Mouse (Mus musculus) lung, postnatal 10 days (tissue): ENCODE results near the gene Kif13a.
A peak's percentile ranks its signal among the peaks of the same experiment; 100 is the strongest.

Experiments used
- DNase-seq: peaks from one replicate; pipeline ENCODE4 v3.0.0; 2021

Gene Kif13a

DNA sequence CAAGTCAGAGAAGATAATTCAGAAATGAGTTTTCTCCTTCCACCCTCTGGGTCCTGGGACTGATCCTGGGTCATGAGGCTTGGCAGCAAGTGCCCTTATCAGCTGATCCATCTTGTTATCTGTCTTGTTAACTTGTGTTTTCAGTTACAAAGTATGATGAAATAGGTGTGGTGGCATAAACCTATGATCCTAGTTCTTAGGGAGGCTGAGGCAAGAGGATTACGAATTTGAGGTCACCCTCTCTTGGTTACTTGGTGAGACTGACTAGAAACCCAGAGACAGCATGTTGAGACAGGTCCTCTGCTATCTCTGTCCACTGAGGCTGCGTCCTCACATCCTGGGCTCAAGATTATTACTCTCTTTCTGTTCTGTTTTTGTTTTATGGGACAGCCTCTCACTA lies 164.3 kb downstream of the Kif13a start:
- DNase-seq, result no peak

DNA sequence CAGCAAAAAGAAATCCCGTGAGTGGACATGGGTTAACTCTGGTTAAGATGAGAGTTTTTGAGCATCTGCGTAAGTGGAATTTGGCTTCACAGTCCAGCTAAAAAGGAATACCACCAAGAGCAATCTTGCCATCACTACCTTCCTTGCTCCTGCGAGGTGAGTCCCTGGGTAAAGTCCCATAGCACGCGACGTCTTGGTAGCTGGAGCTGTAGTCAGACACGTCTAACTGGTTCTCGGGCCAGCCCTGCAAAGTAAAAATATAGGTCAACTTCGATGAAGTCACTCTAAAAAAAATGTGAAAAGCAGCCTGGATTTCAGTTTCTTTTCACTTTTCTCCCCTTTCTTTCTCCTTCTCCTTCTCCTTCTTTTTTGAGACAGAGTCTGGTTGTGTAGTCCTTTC lies 166.5 kb downstream of the Kif13a start:
- no peak for DNase-seq

DNA sequence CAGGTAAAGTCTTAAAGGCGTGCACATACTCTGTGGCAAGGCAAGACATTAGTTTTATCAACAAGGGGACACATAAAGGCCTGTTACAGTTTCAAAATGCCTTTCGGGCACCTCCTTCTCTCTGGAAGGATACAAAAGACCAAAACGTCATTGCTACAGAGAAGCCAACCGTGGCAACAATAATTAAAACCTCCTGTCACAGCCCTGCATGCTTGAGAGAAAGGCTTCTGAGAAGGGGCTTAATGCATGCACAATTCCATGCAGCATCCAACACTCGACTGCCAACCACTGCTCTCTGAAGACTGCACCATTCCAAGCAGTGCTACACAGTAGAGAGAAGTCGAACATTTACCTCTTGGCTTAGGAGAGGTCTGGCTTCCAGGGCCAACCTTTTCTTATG lies 168.7 kb downstream of the Kif13a start:
- no peak for DNase-seq

DNA sequence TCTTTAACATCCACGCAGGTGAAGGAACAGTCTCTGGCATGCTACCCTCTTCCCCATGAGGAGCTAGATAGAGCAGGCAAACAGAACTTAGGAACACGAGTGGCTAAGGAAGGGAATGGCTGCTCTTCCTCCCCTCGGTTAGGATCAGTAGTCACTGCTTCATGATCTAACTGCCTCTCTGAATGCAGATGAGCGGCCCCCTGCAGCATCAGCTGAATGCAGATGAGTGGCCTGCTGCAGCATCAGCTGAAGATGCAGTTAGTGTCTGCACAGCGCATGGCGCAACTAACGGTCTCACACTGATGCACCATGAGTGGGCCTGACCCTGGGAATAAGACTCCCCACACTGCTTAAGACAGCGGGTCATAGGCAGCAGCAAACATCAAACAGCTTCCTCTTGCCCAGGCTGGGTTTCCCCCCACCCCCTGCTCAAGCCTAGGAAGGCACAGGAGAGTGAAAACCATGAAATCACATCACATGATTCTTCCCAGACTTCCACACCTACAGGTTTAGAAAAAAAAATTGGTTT lies 170.3 kb downstream of the Kif13a start:
- DNase-seq, result no peak

DNA sequence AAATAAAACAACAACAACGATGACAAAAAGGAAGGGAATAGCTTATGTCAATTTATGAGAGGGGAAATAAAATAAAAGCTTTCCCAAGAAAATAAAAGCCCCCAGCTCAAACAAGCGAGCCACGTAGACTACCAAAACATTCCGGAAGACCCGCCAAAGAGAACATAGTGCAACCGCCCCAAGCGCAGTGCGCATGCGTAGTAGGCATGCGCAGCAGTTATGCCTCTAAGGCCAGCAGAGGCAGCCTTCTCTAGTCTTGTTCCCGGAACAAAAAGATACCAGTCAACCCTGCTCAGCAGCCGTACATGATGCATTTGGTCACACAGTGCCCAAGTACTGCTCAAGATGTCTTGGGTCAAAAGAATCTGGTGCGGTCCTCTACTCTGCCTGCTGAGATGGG lies 171.0 kb downstream of the Kif13a start:
- no peak for DNase-seq

DNA sequence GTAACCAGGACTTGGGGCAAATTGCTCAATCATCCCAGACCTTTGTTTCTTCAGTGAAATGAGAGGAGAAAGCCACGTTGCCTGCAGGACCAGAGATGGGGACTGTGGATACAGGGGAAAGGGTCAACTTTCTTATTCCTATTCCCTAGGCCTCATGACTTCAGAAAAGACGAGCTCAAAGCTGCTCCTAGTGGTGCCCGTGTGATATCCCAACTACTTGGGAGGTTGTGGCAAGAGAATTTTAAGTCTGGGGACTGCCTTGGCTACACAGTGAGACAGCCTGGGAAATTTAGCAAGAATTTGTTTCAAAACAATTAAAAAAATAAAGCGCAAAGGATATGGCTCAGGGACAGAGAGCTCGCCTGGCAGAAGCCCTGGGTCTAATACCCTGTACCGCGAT lies 171.7 kb downstream of the Kif13a start:
- no peak for DNase-seq

DNA sequence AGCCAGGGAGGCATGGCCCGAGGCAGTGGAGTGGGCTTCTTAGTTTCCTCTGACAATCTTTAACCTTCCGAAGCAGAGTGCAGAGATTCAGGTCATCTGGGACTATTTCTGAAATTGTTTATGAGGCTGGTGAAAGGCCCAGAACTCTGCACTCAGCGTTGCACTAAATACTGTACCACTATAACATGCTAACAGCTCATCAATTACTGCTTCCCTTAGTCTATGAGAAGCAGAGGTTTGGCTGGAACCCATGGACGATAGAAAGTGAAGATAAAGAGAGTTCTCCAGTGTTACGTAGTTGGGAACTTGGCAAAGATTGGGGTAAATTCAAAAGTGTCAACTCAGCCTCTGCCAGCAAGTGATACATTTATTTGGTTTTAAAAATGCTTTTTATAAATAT lies 176.4 kb downstream of the Kif13a start:
- DNase-seq, result no peak

DNA sequence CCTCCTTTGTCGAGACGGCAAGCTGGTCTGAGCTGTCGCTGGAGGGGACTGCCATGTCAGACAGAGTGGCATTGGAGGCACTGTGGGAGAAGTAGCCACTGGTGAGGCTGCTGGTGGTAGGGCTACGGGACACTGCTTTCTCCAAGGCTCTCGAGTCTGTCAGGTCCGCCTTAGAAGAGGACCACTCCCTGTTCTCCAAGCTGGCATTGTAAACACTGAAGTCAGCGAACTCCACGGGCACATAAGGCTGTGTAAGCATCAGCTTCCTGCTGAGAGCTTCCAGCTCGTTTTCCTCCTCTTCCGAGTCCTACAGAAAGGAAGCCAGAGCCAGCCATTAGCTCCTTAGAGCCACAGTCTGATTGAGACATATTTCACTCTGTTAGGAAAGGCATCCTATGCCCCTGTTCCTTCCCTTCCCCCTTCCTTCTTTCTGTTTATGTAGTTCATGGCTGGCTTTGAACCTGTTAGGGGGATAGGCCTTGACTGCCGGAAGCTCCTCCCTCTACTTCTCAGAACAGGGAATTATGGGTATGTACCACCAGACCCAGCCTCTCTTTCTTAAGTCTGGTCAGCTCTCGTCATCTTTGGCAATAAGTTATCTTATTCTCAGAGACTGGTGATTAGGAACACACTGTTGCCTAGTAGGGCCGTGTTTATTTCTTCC lies 177.0 kb downstream of the Kif13a start:
- peak; percentile 69 for DNase-seq

DNA sequence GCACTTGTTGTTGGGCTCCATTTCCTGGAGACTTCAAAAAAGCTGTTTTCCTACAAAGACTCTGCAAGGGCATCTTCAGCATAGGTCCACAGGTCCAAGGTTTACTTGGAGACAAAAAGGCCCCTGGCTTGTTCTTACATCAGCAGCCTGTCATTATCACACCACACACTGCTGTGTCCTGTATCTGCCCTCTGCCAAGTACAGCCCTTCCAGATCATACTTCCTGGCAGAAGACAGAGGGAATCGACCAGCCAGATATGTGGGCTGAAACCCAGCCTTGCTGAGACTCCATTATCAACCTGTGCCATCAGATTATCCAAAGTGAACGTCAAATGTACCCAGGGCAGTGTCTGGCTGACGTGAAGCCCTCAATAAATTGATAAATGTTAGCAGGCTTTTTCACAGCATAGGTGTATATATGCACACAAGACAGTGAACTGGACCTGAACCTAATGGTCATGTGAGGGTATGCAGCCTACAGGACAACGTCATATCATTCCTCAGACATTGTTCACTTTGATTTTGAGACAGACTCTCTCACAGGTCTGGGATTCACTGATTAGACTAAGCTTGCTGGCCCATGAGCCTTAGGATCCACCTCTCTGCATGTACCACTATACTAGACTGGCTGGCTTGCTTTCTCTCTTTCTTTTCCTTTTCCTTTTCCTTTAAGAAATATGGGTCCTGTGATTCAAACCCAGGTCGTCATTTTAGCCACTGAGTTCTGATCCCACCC lies 181.4 kb downstream of the Kif13a start:
- no peak for DNase-seq

DNA sequence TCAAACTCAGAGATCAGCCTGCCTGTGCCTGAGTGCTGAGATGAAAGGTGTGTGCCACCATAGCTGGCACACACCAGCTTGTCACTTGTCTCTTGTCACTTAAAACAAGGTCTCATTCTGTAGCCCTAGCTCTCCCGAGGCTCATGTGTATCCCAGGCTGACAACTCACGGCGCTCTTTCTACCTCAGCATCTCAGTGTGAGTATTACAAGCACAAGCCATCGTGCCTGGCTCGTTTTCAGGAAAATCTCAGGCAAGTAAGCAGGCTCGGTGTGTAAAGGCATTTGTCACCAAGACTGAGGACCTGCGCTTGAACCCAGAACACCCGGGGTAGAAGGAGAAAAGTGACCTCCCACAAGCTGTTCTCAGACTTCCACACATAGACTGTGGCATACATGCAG lies 185.8 kb downstream of the Kif13a start:
- DNase-seq, result no peak

DNA sequence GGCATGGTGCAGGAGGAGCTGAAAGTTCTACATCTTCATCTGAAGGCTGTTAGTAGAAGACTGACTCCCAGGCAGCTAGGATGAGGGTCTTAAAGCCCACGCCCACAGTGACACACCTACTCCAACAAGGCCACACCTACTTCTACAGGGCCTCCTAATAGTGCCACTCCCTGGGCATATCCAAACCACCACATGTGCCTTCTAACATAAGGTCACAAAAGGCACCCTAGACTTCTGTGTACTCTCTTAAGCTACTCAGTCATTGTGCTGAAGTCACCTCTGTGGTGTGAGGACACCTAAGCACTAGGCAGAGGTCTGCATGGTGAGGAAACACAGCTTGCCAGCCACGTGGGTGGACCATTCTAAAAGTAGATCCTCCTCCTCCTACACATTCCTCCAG lies 187.3 kb downstream of the Kif13a start:
- no peak for DNase-seq

DNA sequence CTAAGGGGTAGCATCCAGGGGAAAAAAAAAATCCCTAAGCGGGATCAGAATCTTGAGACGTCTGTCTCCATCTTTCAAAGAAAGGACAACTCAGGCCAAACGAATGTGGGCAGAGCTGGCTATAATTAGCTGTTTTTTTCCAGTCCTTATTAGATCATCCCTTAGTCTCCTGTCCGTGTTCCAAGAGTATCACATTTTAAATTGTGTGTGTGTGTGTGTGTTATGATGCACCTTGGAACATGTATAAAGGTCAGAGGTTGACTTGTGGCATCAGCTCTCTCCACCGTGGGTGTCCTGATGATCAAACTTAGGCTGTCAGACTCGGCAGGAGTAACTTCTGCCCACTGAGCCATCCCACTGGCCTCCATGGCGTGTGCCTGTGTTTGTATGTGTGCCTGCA lies 190.2 kb downstream of the Kif13a start:
- DNase-seq, result no peak

DNA sequence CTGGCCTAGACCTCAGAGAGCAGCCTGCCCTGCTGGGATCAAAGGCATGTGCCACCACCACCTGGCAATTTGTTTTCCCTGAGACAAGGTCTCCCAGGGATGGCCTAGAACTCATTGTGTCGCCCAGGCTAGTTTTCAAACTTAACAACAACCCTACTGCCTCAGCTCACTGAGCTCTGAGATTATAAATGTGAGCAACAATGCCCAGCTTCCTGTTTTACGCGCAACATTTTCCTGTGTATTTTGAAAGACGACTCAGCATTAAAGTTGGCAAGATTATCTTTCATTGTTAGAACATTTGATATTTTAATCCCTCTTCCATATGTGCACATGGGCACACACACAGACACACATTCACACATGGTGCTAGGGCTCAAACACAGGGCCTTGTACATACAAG lies 192.2 kb downstream of the Kif13a start:
- DNase-seq, result no peak

DNA sequence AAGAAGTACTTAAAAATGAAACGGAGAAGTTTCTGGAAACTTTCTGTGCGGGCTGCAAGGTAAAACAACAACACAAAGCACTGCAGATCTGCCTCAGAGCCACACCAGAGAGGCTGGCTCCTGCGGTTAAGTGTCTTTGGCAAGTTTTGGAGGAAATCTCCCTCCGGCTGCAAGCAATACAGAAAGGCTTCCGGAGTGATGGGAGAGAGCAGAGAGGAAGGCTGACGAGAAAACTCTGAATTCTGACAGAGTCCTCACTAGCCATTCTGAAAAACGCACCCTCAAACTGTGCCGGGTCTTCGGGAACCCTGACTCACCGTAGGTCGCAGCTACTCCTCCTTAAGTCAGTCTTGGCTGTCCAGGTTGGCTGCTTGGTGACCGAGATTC lies 193.2 kb downstream of the Kif13a start:
- DNase-seq, result peak; percentile 27

DNA sequence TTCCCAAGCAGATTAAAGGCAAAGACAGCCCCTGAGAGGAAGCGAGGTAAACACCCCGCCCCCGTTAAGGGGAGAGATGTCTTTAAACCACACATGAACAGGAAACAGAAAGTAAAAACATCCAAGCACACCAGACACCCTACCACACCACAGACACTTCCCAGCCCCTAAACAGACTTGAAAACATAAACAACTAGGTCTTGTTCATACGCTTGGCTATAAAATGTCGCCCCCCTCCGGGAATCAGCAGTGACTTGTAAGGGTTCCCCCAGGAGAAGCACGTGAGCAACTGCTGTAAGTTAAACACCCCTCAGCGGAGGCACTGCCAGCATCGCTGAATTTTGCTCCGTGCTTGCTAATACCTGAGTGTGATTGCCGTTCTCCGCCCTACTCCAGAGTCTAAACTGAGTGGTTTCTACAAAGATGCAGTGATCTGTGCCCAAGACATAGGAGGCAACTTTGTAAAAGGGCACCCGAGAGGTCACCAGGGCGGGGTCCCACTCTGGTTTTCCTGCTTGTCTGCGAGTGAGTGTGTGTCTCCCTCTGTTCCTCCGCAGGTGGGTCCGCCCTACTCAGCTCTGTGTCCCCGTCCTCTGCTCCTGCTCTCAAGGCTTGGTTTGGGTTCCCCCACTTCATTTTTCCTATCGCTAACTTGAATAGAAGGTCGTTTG lies 193.7 kb downstream of the Kif13a start:
- peak; percentile 76 for DNase-seq

DNA sequence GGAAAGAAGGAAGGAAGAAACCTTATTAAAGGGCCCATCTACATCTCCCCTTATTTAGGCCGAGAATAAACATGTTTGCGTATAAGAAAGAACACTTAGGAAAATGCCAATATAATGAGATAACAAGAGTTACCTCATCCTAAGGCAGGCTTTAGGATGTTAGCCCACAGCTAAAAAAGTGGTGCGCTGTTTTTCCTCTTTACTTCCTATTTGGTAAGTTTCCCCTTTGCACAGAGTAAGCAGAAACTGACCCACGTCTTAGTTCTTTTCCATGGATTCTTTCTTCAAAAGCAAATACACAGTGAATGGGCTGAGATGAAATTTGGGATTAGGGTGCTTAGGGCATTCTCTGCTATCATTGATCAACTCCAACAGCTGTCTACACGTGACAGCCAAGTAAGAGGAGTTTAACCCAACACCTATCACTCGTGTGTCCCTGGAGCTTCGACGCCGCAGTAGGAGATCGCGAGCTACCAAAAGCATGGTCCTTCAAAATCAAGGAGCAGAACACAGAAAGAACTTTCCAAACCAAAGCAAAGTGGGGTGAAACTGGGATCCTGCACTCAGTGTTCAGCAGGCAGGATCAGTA lies 194.4 kb downstream of the Kif13a start:
- no peak for DNase-seq

DNA sequence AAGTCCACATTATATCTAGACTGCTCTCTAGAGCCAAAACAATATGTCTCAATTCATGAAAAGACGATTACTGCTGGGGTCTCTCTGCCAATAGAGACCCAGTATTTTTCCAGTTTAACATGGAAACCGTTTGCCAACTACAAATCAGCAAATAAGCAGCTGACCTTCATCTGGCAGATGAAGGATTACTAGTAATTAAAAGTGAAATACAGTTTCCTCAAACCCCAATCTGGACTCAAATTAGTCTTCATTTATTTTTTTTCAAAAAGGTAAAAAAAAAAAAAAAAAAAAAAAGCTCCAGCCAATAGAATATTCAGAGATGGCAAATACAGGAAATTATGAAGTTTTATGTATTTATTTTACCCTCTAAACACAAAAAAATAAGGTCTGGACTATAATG lies 199.7 kb downstream of the Kif13a start:
- DNase-seq, result no peak

DNA sequence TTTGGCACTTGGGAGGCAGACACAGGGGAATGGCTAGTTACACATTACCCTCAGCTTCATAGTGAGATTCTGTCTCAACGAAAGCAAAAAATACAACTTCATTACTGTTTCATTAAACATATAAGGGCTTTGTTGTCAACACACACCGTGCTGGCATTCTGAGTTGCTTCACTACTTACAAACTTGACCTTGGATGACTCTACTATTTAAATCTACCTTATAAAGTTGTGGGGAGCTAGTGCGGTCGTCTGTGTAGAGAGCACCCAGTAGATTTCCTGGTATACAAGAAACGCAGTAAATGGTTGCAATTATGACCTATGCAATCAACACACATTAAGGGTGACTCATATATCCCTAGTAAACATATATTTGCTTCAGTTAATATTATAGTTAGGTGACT lies 201.3 kb downstream of the Kif13a start:
- no peak for DNase-seq

DNA sequence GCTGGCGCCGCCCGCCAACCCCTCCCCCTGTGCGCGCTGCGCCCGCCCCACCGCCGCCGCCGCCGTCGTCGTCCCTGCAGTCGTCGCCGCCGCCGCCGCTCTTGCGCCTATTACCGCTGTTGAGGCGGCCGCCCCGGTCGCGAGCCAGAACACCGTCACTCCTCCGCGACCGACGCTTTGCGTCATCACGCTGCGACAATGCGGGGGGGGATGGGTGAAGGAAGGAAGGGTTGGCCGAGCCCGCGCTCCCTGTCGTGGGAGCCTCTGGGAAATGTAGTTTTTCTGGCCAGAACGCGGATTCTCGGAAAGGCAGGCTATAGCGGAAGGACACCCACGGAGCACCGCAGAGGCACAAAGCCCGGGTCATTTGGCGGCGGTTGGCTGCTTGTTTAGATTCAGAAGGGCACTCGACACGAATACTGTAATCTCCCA lies 201.8 kb downstream of the Kif13a start, which contains the start of gene Nup153:
TSS of gene Nup153 (minus strand) at position 104 of the 432 bp plus-strand sequence.
- DNase-seq, result peak; percentile 100

DNA sequence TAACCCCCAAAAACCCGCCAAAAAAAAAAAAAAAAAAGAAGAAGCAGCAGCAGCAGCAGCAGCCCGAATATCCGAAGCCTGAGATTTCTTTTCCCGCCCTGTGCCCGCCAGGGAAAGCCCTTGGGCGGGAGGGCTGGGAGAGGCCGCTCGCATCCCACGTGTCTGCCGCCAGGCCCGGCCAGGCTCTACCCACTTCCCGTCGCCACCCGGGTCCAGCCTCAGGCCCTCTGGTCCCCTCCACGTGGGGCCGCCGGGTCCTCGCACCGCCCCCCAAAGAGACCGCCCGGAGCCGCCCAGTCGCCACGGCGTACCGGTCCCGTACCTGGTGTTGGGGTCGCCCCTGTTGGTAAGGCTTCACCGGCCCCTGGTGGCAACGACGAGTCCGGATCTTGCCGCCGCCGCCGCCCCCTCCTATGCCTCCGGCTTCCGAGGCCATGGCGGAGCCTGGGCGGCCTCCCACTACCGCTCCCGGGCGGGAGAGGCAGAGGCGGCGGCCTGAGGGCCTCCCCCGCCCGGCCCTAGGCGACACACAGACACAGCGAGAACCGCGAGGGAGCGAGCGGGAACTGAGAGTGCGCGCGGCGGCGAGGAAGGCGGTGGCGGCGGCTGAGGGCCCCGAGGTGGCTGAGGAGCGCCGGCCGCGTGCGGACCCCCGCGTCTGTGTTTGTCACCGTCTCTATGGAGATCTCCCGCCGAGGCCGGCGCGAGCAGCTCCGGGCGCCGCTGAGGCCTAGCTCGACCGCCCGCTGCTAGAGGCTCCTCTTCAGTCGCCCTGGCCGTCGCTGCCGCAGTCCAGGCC lies 202.4 kb downstream of the Kif13a start:
- DNase-seq, result peak; percentile 75

DNA sequence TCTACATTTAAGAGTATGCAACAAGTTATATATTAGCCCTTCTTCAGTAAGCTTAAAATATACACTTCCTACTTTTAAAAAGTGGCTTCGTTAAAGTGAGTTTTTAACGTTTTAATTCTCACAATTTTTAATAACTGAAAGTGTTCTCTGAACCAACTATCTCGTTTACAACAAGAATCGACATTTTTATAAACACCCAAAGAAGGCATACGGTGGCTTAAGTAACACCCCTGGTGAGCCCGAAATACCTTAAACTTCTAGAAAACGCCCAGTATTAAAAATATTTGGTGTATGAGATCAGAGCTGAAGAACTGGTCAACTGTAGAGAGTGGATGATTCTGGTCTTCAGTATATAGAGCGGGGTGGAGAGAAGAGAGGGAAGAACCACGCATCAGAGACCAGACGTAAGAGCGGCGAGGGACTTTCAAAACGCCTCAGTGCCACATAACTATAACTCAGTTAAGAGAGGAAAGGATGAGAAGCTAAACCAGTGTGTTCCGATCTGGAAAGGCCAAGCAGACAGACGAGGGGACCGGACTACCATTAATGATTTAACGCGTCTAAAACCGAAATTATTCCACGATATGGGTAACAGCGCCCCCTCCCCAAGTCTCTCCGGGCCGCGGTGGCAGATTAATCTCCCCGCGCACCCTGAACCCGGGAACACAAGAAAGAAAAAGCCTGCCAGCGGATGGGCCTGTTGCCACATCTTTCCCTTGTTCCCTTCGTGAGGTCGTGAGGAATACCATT lies 203.2 kb downstream of the Kif13a start:
- DNase-seq, result no peak

DNA sequence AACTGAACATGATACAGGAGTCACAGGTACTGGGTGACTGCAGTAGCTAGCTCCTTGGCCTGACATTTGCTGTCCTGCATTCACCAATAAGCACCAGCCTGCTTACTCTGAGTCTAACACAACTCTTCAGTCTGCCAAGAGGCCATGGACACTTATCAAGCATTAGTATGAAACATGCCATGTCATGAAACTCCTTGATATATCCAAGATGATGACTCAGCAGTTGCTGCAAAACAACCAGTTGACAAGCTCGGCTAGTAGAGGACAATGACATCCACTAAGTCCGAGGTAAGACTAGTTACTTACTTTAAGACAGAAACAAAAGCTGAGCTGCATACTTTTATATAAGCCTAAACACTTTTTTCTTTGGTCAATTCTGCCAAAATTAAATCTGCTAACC lies 204.4 kb downstream of the Kif13a start:
- no peak for DNase-seq
